Mouse (Mus musculus): Measurements from ENCODE around the gene 1700003E16Rik. TPM values are rescaled to one million over a fixed set of nuclear protein-coding genes. Genes with fewer than 3 reads are reported as not detected.
A peak's percentile ranks its signal among the peaks of the same experiment; 100 is the strongest.

1700003E16Rik gene
- polyA plus RNA-seq, 2 experiments from 2014 or later, result not detected

- ATAC-seq, result no peak
These were observed 28.8 kb upstream of the 1700003E16Rik start for GRCm38 (mm10) chr6:83127419-83127818.

- ATAC-seq, result no peak
These were observed 24.7 kb upstream of the 1700003E16Rik start for GRCm38 (mm10) chr6:83131469-83132034.

DNA sequence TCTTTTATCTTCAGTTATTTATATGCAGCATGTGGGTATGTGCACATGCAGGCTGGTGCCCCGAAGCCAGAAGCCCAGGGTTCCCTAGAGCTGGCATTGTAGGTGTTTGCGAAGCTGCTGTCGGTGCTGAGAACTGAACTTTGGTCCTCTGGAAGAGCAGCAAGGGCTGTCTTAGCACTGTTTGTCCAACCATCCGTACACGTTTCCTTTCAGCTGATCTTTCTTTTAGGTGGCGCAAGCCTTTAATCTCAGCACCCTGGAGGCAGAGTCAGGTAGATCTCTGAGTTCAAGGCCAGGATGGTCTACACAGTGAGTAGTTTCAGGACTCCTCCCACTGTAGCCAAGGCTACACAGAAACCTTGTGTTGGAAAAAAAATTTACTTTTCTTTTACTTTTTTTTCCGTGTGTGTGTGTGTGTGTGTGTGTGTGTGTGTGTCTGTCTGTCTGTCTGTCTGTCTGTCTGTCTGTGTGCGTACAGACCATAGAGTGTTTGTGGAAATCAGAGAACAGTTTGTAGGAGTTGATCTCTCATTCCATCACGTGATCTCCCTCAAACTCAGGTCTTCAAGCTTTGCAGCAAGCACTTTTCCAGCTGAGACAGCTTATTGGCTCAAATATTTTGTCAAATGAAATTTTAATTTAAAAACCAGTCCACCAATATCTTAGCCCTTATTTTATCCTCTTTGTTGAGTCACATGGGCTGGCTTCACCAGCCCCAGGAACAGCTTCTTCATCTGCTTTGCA lies 23.9 kb upstream of the 1700003E16Rik start:
- no peak for ATAC-seq

- no peak for ATAC-seq
These were observed 22.0 kb upstream of the 1700003E16Rik start for GRCm38 (mm10) chr6:83134226-83134625.

GRCm38 (mm10) chr6:83134951-83135513 lies 21.2 kb upstream of the 1700003E16Rik start, which contains the start of gene Rtkn:
Gene Rtkn (plus strand): TSS chr6:83135463.
- no peak for ATAC-seq

DNA sequence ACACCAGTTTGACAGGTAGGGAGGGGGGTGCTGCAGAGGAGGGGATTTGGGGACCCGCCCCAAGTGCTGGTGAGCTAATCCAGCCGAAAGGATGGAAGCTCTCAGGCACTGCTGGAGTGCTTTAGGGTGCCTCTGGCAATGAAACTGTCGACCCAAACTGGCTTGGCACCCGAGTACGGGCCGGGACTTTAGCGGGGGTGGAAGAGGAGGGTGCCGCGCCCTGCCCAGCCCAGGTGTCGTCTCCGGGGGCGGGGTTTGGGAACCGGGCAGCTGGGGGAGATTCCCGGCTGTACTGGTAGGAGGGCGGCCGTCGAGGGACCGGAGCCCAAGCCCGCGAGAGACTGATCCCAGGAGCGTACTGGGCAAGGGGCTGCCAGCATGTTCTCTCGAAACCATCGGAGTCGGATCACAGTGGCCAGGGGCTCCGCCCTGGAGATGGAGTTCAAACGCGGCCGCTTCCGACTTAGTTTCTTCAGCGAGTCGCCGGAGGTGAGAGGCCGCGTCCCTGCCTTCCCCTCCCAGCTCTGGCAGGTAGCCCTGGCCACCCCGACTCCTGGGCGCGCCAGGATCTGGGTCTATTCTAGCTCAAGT lies 20.5 kb upstream of the 1700003E16Rik start:
- peak; percentile 35 for ATAC-seq

DNA sequence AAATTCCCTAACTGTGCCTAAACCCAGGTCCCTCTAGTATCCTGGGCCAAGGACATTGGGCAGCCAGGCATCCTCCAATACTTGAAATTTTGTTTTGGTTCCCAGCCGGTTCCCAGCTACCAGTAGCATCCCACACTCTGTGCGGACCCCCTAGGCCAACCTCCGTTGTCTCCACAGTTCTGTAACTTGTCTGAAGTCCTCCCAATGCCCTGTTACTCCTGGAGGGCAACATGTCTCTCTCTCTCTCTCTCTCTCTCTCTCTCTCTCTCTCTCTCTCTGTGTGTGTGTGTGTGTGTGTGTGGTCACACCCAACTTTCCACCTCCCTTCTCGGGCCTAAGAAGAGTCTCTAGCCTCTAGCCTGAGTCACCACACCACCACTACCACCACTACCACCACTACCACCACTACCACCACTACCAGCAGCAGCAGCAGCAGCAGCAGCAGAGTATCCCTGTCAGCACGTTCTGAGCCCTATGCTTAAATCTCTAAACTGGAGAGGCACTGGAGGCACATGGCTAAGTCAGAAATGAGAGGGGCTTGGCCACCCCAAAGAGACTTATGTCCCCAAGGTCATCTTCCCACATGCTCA lies 19.8 kb upstream of the 1700003E16Rik start:
- no peak for ATAC-seq

DNA sequence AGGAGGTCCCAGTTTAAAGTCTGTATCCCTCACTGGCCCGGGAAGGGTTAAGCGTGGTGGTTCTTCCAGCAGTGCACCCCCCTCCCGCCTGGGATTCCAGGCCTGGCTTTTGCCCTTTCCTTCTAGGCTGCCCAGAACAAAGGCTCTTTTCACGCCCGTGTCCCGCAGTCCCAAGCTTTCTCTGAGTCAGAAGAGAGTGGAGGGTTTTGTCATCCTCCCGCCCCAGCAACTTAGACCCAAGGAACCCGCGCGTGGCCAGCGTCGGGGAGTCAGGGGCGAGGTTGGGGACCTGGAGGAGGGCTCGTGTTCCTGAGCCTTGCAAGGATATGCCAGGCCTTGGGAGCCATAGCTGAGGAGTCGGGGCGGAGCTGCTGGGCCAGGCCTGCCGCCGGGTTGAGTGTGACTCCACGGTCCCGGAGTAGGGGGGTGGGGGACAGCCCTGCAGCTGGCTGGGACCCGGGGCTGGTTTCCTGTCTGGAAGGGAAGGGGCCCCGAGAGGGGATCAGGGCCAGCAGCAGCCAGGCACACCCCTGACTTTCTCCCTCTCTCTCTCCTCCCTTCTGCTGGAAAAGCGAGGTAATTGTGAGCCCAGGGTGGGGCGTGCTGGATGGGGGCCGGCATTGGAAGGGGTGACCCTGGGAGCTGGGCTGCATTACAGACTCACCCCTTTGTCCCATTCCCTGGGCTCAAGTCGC lies 19.2 kb upstream of the 1700003E16Rik start:
- ATAC-seq, result peak; percentile 50

GRCm38 (mm10) chr6:83137576-83137950 lies 18.6 kb upstream of the 1700003E16Rik start:
- no peak for ATAC-seq

DNA sequence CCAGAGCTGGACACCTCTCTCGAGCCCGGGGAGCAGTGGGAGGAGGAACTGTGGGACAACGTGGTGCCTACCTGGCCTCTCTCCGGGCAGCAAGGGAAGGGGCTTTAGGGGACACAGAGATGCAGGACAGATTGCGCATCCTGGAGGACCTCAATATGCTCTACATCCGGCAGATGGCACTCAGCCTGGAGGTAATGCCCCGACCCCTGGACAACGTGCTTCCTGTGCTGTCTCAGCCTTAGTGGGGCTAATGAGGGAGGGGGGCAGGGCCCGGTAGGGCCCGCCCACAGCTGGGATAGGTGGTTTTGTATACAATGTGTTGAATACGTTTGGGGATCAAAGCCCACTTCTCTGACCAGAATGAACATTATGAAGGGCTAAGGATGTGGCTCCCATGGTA lies 18.1 kb upstream of the 1700003E16Rik start:
- peak; percentile 62 for ATAC-seq

DNA sequence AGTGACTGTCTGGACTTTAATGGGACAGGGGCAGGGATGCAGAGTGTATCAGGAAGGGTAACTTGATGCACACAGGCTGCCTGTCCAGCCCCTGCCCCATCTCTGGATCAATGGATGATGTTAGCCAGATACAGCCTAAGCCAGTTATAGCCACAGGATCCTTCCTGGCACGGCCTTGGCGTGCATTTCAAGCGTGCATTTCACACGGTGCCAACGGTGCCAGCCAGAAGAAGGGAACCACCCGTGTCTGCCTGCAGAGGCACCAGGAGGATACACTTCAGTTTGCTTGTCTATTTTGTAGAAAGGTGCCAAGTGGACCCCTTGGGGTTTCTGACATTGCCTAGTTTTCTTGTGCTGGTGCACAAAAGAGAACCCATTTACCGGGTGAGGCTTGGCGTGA lies 16.2 kb upstream of the 1700003E16Rik start:
- no peak for ATAC-seq

- no peak for ATAC-seq
These were observed 14.6 kb upstream of the 1700003E16Rik start for GRCm38 (mm10) chr6:83141636-83142035.

GRCm38 (mm10) chr6:83142211-83142731 lies 13.9 kb upstream of the 1700003E16Rik start:
- no peak for ATAC-seq

GRCm38 (mm10) chr6:83142886-83143285 lies 13.3 kb upstream of the 1700003E16Rik start:
- no peak for ATAC-seq

GRCm38 (mm10) chr6:83145209-83145608 lies 11.0 kb upstream of the 1700003E16Rik start:
- no peak for ATAC-seq

- no peak for ATAC-seq
These were observed 10.4 kb upstream of the 1700003E16Rik start for GRCm38 (mm10) chr6:83145805-83146204.

DNA sequence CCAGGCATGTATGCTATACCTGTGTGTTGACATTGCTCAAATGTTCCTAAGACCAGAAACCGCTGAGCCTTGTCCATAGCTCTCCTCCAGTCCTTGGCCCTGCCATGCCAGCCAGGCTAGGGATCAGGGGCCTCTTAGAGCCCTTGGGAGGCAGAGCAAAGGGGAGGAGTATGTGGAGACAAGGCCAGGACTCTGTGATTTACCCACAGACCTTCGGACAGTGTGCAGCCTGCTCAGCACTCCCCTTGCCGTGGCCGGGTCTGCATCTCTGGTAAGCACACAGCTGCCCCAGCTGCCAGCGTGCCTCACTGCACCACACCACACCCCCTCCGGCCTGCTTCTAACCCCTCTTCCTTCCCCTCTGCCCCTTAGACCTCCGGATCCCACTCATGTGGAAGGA lies 8.9 kb upstream of the 1700003E16Rik start:
- no peak for ATAC-seq

DNA sequence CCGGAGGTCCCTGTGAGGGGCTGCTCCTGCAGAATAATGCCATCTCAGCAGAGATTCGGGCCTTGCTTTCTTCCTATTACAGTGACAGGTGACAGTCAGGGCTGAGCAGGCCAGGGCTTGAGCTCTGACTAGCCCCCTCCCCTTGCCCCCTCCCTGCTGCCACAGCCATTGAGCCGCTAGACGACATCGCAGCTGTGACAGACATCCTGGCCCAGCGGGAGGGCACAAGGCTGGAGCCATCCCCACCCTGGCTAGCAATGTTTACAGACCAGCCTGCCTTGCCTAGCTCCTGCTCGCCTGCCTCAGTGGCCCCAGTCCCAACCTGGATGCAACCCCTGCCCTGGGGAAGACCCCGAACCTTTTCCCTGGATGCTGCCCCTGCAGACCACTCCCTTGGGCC lies 4.5 kb upstream of the 1700003E16Rik start:
- no peak for ATAC-seq

DNA sequence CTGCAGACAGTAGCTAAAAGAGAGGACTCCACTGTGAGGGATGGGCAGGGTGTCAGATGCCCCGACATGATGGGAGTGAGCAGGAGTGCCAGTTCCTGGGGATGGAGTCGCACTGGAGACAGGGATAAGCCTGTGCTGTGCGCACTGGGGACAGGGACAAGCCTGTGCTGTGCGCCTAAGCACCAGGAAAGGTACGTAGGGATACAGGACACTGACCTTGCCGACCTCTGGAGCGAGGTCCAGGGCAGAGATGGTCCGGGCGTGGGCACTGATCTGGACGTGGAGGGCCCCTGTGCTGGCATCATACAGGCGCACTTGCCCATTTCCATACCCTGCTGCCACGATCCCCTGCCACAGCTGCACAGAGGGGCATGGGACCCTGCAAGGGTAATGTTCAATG lies 3.2 kb upstream of the 1700003E16Rik start:
- no peak for ATAC-seq

GRCm38 (mm10) chr6:83153485-83153884 lies 2.7 kb upstream of the 1700003E16Rik start:
- no peak for ATAC-seq

- peak; percentile 7 for ATAC-seq
These were observed 509 bp upstream of the 1700003E16Rik start for GRCm38 (mm10) chr6:83155552-83156238.

DNA sequence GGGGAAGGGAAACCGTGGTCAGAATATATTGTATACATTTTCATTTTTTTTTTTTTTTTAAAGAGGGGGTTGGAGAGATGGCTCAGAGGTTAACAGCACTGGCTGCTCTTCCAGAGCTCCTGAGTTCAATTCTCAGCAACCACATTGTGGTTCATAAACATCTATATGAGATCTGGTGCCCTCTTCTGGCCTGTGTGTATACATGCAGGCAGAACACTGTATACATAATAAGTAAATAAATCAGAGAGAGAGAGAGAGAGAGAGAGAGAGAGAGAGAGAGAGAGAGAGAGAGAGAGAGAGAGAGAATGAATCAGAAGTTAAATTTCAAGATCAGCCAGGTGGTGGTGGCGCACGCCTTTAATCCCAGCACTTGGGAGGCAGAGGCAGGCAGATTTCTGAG lies 3.3 kb downstream of the 1700003E16Rik start:
- ATAC-seq, result peak; percentile 75
